Mouse (Mus musculus) embryonic fibroblast, embryonic 13.5 days (primary cell): ENCODE results near the gene Pex3.

Experiments used
- CTCF ChIP-seq: IDR thresholded peaks from 2 replicates; pipeline ENCODE4 v1.5.1; 2011; ENCODE audit warnings: mild to moderate bottlenecking, control low read depth, low read length, moderate library complexity, borderline replicate concordance; ENCODE audit not compliant: insufficient read depth
- POLR2A ChIP-seq: IDR thresholded peaks from 2 replicates; pipeline ENCODE4 v1.6.1; 2011; ENCODE audit warnings: low read depth, mild to moderate bottlenecking, control low read depth, low read length, moderate library complexity

DNA sequence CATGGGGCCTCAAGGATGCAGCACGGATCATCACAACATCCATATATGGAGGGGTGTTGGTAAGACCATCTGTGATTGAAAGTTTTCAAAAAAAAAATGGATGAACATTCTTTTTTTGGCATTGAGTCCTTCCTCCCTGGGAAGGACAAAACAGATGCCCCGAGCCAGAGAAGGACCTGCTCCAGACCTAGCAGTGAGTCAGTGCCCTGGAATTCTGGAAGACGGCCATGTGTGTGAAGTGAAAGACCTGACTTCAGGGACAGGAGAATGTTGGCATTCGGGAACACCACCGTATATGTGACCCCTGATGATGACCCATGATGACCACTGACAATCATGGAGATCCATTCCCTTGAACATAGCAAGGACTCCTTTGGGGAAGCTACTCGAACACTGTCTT, 63.3 kb downstream of the Pex3 start:
- TF ChIP-seq CTCF, result no peak
- TF ChIP-seq POLR2A, result no peak
